Mouse (Mus musculus) lung, postnatal 0 days (tissue): Measurements from ENCODE around the gene Tldc1.

Experiments used
- CTCF ChIP-seq: IDR thresholded peaks from 2 replicates; pipeline ENCODE4 v1.5.1; 2016; ENCODE audit warnings: antibody characterized with exemption, mild to moderate bottlenecking
- EP300 ChIP-seq: IDR thresholded peaks from 2 replicates; pipeline ENCODE4 v1.6.1; 2016; ENCODE audit warnings: antibody characterized with exemption, mild to moderate bottlenecking, control low read depth

- TF ChIP-seq CTCF = no peak
- TF ChIP-seq EP300 = no peak
Observed at GRCm38 (mm10) chr8:119787341-119787740, 9.1 kb upstream of the Tldc1 start.
